Mouse (Mus musculus): ENCODE results near the gene Nms.

GRCm38 (mm10) chr1:38938849-38939248, at the start of gene Nms:
- no peak for TF ChIP-seq CTCF (IDR thresholded peaks at IDR 0.05; ENCODE audit: insufficient read depth, low read length)
- TF ChIP-seq POLR2A (IDR thresholded peaks at IDR 0.05; ENCODE audit: borderline replicate concordance, extremely low read depth, low read depth, low read length), result no peak

Data from lung, adult 2 months (tissue).